Mouse (Mus musculus): ENCODE data around the gene Hmgcs1. TPM values are rescaled to one million over a fixed set of nuclear protein-coding genes. Genes with fewer than 3 reads are reported as not detected.
"Not testable (repeated sequence)": the region's sequence is repeated elsewhere in the genome, so short reads cannot be mapped to it uniquely, and the experiment has no call there.

Gene Hmgcs1
- polyA plus RNA-seq, 1 experiment from 2014 or later, result 119 TPM

DNA sequence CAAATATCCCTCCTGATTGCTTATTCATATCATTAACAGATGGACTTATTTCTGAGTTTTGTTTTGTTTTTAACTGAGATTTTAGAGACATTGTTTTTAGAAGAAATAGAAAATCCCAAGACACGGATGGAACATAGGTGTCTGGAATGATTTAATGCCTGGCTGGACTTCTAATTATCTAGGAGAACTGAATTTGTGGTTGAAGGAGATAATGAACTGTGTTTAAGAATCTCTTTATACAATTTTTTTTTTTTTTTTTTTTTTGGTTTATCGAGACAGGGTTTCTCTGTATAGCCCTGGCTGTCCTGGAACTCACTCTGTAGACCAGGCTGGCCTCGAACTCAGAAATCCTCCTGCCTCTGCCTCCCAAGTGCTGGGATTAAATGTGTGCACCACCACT, 1.8 kb downstream of the Hmgcs1 start:
- not testable (repeated sequence) for H3K36me3 ChIP-seq (ENCODE audit: control insufficient read depth, insufficient read depth, low read length); H3K4me1 ChIP-seq (replicated peaks; ENCODE audit: control insufficient read depth, insufficient read depth, low read length); ATAC-seq (replicated peaks; ENCODE audit: low FRiP score); H3K9ac ChIP-seq (ENCODE audit: low read depth, low read length); H3K9me3 ChIP-seq (ENCODE audit: control insufficient read depth, low read length); DNase-seq (ENCODE audit: low spot score); H3K27me3 ChIP-seq (replicated peaks; ENCODE audit: control insufficient read depth, insufficient read depth, low read length); H3K27ac ChIP-seq (ENCODE audit: low read depth, low read length)
- peak overlapping the region; percentile 66 for H3K4me2 ChIP-seq
- WGBS, result 68% methylated on average over 3 of the region's 3 CpGs
- H3K4me3 ChIP-seq (ENCODE audit: low read depth, low read length), result peak overlapping the region; percentile 66

DNA sequence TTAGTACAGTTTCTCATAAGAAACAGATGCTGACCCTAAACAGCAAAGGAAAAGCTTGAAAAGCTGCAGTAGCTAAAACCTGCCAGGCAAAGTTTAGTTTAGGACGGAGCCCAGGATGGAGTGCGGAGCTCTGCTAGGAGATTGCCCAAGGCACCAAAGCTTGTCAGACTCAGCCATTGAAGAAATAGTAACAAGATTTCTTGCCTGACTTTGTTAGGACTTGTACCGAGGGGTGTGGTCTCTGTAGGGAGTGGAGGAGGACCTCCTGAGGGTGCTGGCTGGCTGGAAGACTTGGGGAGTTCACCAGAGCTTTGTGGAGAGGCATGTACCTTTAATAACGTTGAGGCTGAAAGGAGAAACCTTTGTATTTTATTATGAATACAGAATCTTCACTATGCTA, 5.5 kb downstream of the Hmgcs1 start:
- H3K27me3 ChIP-seq (replicated peaks; ENCODE audit: control insufficient read depth, insufficient read depth, low read length), result no peaks in the 10 kb centered on the region
- no peak for DNase-seq (ENCODE audit: low spot score)

GRCm38 (mm10) chr13:119696496-119696895, 6.3 kb downstream of the Hmgcs1 start:
- Histone ChIP-seq H3K9me3 (ENCODE audit: control insufficient read depth, low read length) (no peaks in the 10 kb centered on the region), H3K4me2 (no peak overlapping the region), H3K4me1 (replicated peaks; ENCODE audit: control insufficient read depth, insufficient read depth, low read length) (peaks cover 5% of the 10 kb centered on the region; the same call in 1 of the 2 replicates), H3K9ac (ENCODE audit: low read depth, low read length) (no peak overlapping the region), H3K36me3 (ENCODE audit: control insufficient read depth, insufficient read depth, low read length) (peaks cover 7% of the 10 kb centered on the region), H3K27me3 (replicated peaks; ENCODE audit: control insufficient read depth, insufficient read depth, low read length) (no peaks in the 10 kb centered on the region), H3K27ac (ENCODE audit: low read depth, low read length) (no peak overlapping the region), H3K4me3 (ENCODE audit: low read depth, low read length) (no peak overlapping the region)
- ATAC-seq (replicated peaks; ENCODE audit: low FRiP score), result no peak
- 80% methylated on average over 1 of the region's 1 CpGs for WGBS
- no peak for DNase-seq (ENCODE audit: low spot score)

More for the DNA sequence above, 5.5 kb downstream of the Hmgcs1 start:
- Histone ChIP-seq H3K9ac (ENCODE audit: low read depth, low read length) (no peak overlapping the region), H3K4me1 (replicated peaks; ENCODE audit: control insufficient read depth, insufficient read depth, low read length) (peaks cover 9% of the 10 kb centered on the region), H3K4me3 (ENCODE audit: low read depth, low read length) (no peak overlapping the region), H3K9me3 (ENCODE audit: control insufficient read depth, low read length) (no peaks in the 10 kb centered on the region), H3K4me2 (no peak overlapping the region), H3K36me3 (ENCODE audit: control insufficient read depth, insufficient read depth, low read length) (peaks cover 4% of the 10 kb centered on the region), H3K27ac (ENCODE audit: low read depth, low read length) (no peak overlapping the region)
- no peak for ATAC-seq (replicated peaks; ENCODE audit: low FRiP score)
- WGBS, result 80% methylated on average over 4 of the region's 4 CpGs

GRCm38 (mm10) chr13:119698436-119698835, 8.3 kb downstream of the Hmgcs1 start:
- 89% methylated on average over 4 of the region's 4 CpGs for WGBS
- DNase-seq (ENCODE audit: low spot score) (no peak), ATAC-seq (replicated peaks; ENCODE audit: low FRiP score) (no peak)
- no peak overlapping the region for H3K9ac ChIP-seq (ENCODE audit: low read depth, low read length)
- no peak overlapping the region for H3K4me2 ChIP-seq
- H3K4me3 ChIP-seq (ENCODE audit: low read depth, low read length), result no peak overlapping the region
- no peak overlapping the region for H3K27ac ChIP-seq (ENCODE audit: low read depth, low read length)
- peaks cover 7% of the 10 kb centered on the region for H3K36me3 ChIP-seq (ENCODE audit: control insufficient read depth, insufficient read depth, low read length)
- peaks cover 5% of the 10 kb centered on the region; the same call in 1 of the 2 replicates for H3K4me1 ChIP-seq (replicated peaks; ENCODE audit: control insufficient read depth, insufficient read depth, low read length)
- no peaks in the 10 kb centered on the region for H3K9me3 ChIP-seq (ENCODE audit: control insufficient read depth, low read length)
- H3K27me3 ChIP-seq (replicated peaks; ENCODE audit: control insufficient read depth, insufficient read depth, low read length), result no peaks in the 10 kb centered on the region

DNA sequence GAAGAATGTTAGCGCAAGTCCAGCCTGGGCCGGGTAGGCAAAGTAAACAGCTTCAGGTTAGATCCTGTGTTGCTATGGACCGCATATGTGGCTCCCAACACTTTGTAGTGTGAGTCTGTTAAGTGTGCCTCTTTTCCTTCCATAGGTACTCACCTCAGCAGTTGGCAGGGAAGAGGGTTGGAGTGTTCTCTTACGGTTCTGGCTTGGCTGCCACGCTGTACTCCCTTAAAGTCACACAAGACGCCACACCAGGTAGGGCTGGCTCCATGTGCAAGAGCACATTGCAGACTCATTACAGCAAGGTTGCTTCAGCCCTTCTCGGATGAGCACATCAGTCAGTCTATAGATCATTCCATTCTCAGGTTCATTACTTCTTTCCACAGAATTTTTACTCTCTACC, 14.1 kb downstream of the Hmgcs1 start:
- DNase-seq (ENCODE audit: low spot score) (no peak), ATAC-seq (replicated peaks; ENCODE audit: low FRiP score) (no peak)
- Histone ChIP-seq H3K4me1 (replicated peaks; ENCODE audit: control insufficient read depth, insufficient read depth, low read length) (no peaks in the 10 kb centered on the region), H3K9me3 (ENCODE audit: control insufficient read depth, low read length) (no peaks in the 10 kb centered on the region), H3K27ac (ENCODE audit: low read depth, low read length) (no peak overlapping the region), H3K4me2 (no peak overlapping the region), H3K36me3 (ENCODE audit: control insufficient read depth, insufficient read depth, low read length) (peaks cover 10% of the 10 kb centered on the region), H3K27me3 (replicated peaks; ENCODE audit: control insufficient read depth, insufficient read depth, low read length) (no peaks in the 10 kb centered on the region), H3K9ac (ENCODE audit: low read depth, low read length) (no peak overlapping the region), H3K4me3 (ENCODE audit: low read depth, low read length) (no peak overlapping the region)
- 93% methylated on average over 7 of the region's 7 CpGs for WGBS

- 83% methylated on average over 7 of the region's 8 CpGs for WGBS
- not testable (repeated sequence) for H3K27me3 ChIP-seq (replicated peaks; ENCODE audit: control insufficient read depth, insufficient read depth, low read length); H3K9ac ChIP-seq (ENCODE audit: low read depth, low read length); H3K4me2 ChIP-seq; H3K9me3 ChIP-seq (ENCODE audit: control insufficient read depth, low read length); H3K36me3 ChIP-seq (ENCODE audit: control insufficient read depth, insufficient read depth, low read length); ATAC-seq (replicated peaks; ENCODE audit: low FRiP score); H3K4me1 ChIP-seq (replicated peaks; ENCODE audit: control insufficient read depth, insufficient read depth, low read length); H3K27ac ChIP-seq (ENCODE audit: low read depth, low read length); H3K4me3 ChIP-seq (ENCODE audit: low read depth, low read length); DNase-seq (ENCODE audit: low spot score)
Measured at GRCm38 (mm10) chr13:119706278-119706880, 16.2 kb downstream of the Hmgcs1 start.

GRCm38 (mm10) chr13:119706953-119707352, 16.8 kb downstream of the Hmgcs1 start:
- Histone ChIP-seq H3K4me3 (ENCODE audit: low read depth, low read length) (no peak overlapping the region), H3K4me1 (replicated peaks; ENCODE audit: control insufficient read depth, insufficient read depth, low read length) (no peaks in the 10 kb centered on the region), H3K4me2 (no peak overlapping the region), H3K27me3 (replicated peaks; ENCODE audit: control insufficient read depth, insufficient read depth, low read length) (no peaks in the 10 kb centered on the region), H3K9ac (ENCODE audit: low read depth, low read length) (no peak overlapping the region), H3K36me3 (ENCODE audit: control insufficient read depth, insufficient read depth, low read length) (peaks cover 8% of the 10 kb centered on the region; the same call in 1 of the 2 replicates), H3K27ac (ENCODE audit: low read depth, low read length) (no peak overlapping the region), H3K9me3 (ENCODE audit: control insufficient read depth, low read length) (no peaks in the 10 kb centered on the region)
- 80% methylated on average over 7 of the region's 7 CpGs for WGBS
- no peak for ATAC-seq (replicated peaks; ENCODE audit: low FRiP score)
- DNase-seq (ENCODE audit: low spot score), result no peak

DNA sequence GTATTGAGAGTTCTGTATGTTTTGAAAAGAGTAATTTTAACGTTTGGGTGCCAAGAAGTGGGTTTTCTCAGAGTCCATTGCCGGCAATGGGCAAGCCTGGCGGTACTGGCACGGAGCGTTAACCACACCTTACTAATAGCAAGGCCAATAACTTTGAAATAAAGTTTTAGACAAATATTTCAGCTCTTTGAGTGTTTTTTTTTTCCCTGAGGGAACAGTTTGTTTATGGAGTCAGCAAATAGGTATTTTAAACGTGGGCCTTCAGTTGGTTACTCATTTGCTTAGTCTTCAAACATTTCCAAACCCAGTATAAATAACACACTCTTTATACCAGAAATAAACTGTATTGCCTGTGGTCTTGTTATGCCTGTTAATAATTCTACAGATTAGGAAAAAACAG, 17.7 kb downstream of the Hmgcs1 start:
- no peak for DNase-seq (ENCODE audit: low spot score)

GRCm38 (mm10) chr13:119708941-119709340, 18.8 kb downstream of the Hmgcs1 start:
- no peak for DNase-seq (ENCODE audit: low spot score)
- no peak overlapping the region for H3K4me2 ChIP-seq
- peaks cover 8% of the 10 kb centered on the region; the same call in 1 of the 2 replicates for H3K36me3 ChIP-seq (ENCODE audit: control insufficient read depth, insufficient read depth, low read length)
- ATAC-seq (replicated peaks; ENCODE audit: low FRiP score), result no peak
- H3K27ac ChIP-seq (ENCODE audit: low read depth, low read length), result no peak overlapping the region
- no peaks in the 10 kb centered on the region for H3K4me1 ChIP-seq (replicated peaks; ENCODE audit: control insufficient read depth, insufficient read depth, low read length)
- 73% methylated on average over 5 of the region's 5 CpGs for WGBS
- no peak overlapping the region for H3K4me3 ChIP-seq (ENCODE audit: low read depth, low read length)
- no peaks in the 10 kb centered on the region for H3K9me3 ChIP-seq (ENCODE audit: control insufficient read depth, low read length)
- no peaks in the 10 kb centered on the region for H3K27me3 ChIP-seq (replicated peaks; ENCODE audit: control insufficient read depth, insufficient read depth, low read length)
- no peak overlapping the region for H3K9ac ChIP-seq (ENCODE audit: low read depth, low read length)

More for the DNA sequence above, 17.7 kb downstream of the Hmgcs1 start:
- Histone ChIP-seq H3K9me3 (ENCODE audit: control insufficient read depth, low read length) (no peaks in the 10 kb centered on the region), H3K4me1 (replicated peaks; ENCODE audit: control insufficient read depth, insufficient read depth, low read length) (no peaks in the 10 kb centered on the region), H3K4me3 (ENCODE audit: low read depth, low read length) (no peak overlapping the region), H3K27me3 (replicated peaks; ENCODE audit: control insufficient read depth, insufficient read depth, low read length) (no peaks in the 10 kb centered on the region), H3K36me3 (ENCODE audit: control insufficient read depth, insufficient read depth, low read length) (peaks cover 8% of the 10 kb centered on the region; the same call in 1 of the 2 replicates), H3K4me2 (no peak overlapping the region), H3K9ac (ENCODE audit: low read depth, low read length) (no peak overlapping the region), H3K27ac (ENCODE audit: low read depth, low read length) (no peak overlapping the region)
- 89% methylated on average over 6 of the region's 6 CpGs for WGBS
- no peak for ATAC-seq (replicated peaks; ENCODE audit: low FRiP score)
